Mouse (Mus musculus) B cell, adult 62 days (primary cell): Measurements from ENCODE around the gene Gsdme. TPM values are rescaled to one million over a fixed set of nuclear protein-coding genes. Genes with fewer than 3 reads are reported as not detected.

Experiments used
- total RNA-seq: library from RNA; stranded (reverse); gene quantifications from 4 replicates; pipeline ENCODE4 v1.2.4, GENCODE M21; 2023

Gsdme gene
- total RNA-seq = not detected in 4 replicates

GRCm38 (mm10) chr6:50263670-50264069 is at the start of gene Gsdme:
TSS of gene Gsdme (minus strand) at chr6:50263862.

Other genes starting within 250 kb of the Gsdme start
- gene Mpp6, start 153.6 kb downstream of the Gsdme start, total RNA-seq = 30.7 to 41.2 TPM (median 33.6 TPM) in 4 replicates
- gene Osbpl3, start 192.3 kb upstream of the Gsdme start, total RNA-seq = 0.91 TPM in 1 of 4 replicates, not detected in the others